Mouse (Mus musculus) urinary bladder, adult 18-20 months (tissue): ENCODE results near the gene Arl16.
"Not testable (repeated sequence)": the region's sequence is repeated elsewhere in the genome, so short reads cannot be mapped to it uniquely, and the experiment has no call there.

Source experiments
- DNase-seq, 2 experiments: peaks; one replicate each; pipeline ENCODE4 v3.0.0; 2022; ENCODE audit warnings: low spot score in 2 of 2, mixed read lengths in 2 of 2

The Arl16 gene

DNA sequence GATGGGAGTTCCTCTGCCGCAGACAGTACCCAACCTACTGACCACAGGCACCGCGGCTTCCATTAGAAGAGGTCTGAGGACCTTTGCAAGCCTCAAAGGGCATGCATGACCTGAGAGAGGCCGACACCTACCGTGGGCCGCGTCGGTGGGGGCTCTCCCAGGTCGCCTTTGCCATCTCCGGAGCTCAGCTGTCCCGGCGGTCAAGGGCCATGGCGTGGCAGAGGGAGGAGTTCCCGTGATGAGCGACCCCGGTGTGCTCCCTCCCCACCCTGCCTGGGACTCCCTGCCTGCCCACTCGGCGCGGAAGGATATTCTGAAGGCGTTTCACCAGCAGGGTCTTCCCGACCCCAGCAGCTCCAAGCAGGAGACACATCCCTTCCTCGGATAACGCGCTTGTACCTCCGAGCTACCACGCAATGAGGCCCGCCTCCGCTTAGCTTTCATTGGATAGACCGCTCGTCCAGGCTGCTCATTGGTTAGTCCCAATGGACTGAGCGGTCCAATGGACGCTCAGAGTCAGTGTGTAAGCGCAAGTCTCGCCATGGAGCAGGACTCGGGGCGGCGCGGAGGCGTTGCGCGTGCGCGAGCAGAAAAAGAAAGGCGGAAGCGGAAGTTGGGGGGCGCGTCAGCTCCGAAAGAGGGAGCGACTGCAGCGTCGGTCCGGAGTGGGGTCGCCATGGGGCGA is at the start of gene Arl16:
Gene Arl16 (minus strand): TSS at position 557 of the 685 bp plus-strand sequence.
- peak; percentile 82 to 92 for DNase-seq

DNA sequence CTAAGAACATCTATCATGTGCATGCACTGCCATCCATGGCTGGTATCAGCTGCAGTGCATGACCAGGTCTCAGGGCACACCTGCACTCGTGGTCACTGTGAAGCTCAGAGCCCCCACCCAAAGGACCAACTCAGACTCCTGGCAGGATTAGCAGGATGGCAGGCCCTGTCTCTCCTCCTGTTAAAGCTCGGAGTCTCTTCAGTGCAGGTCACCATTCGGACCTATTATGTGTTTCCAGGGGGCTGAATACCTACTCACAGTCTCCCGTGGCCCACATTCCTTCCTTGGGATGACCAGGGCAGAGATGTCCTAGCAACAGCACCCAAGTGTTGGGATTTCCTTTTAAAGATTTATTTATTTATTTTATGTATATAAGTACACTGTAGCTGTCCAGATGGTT is 49.7 kb upstream of the Arl16 start:
- DNase-seq: no peak

DNA sequence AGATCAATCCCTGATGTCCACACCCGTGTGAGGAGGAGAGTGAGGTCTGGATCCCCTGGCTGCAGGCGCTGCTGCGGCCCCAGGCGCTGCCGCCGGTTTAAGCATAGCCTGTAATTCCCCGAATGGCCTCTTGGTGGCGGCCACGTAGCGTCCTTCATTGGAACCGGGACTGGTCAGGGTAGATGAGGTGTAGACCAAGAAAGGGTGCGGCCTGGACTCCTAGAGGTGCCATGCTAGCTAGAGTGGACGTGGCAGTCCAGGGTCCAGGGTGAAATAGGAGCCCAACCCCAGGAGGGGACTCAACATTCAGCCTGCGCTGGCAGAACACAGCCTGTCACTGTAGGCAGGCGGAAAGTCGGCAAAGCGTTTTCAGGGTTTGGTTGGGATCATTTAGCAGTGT is 48.2 kb upstream of the Arl16 start:
- DNase-seq: peak; percentile 82 to 92

DNA sequence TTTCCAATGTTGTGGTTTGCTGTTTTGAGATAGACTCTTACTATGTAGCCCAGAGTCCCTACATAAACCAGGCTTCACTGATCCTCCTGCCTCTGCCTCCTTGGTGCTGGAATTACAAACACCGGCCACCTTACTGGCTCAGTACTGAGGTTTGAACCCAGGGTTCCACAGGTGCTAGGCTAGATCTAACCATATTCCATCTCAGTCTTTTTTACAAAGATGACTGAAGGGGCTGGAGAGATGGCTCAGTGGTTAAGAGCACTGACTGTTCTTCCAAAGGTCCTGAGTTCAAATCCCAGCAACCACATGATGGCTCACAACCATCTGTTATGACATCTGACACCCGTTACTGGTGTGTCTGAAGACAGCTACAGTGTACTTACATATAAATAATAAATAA is 46.9 kb upstream of the Arl16 start:
- DNase-seq: not testable (repeated sequence)

DNA sequence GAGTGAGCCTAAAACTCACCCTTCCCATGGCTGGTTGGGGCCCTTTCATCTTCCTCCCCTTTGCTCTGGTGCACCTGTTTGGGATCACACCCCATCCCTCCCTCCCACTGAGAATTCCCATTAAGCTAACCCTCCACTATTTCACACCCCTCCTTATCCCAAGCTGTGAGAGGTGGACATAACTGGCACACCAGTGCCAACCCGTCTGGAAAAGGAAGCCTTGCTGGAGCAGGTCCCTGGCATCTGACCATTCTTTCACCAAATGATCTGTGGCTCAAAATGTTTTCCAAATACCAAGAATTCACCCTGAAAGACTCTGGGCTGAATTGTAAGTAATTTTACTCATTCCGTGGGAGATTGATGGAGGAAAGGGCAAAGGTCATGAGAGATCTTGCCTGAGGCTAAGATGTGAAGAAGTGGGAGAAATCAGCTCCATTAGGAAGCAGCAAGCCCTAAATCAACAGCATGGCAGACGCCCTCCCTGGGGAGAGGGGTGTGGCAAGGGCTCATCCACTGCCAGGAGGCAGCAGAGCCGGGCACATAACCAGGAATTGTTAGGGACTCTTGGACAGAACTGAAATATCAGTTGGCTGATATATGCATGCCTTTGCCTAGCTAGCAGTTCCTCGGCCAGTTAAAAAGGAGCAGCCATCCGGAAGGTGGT is 45.5 kb upstream of the Arl16 start:
- no peak for DNase-seq

DNA sequence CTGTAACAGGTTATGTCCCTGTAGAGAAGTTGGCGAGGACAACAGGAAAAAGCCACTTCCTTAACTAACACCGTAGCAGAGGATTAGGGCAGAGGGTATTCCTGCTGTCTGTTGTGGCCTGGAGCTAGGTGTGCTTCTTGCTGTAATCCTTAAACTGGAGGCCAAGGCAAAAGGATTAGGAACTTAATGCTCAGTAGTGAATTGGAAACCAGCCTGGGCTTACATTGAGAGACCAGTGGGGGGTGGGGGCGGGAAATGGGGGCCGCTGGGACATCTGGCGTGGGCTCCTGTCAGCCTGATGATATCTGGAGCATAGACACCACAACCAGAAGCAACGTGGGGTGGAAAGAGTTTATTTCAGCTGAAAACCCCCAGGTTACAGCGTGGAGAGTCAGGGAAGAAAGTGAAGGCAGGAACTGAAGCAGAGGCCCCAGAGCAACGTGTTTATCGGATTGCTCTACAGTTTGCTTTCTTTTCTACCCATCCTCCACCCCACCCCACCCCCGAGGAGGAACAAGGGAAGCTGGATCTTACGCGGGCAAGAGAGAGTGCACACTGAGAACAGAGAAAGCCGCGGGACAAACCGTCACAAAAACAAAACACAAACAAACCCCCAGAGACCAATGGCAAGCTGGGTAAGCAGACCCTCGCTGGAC is 43.1 kb upstream of the Arl16 start:
- no peak for DNase-seq

DNA sequence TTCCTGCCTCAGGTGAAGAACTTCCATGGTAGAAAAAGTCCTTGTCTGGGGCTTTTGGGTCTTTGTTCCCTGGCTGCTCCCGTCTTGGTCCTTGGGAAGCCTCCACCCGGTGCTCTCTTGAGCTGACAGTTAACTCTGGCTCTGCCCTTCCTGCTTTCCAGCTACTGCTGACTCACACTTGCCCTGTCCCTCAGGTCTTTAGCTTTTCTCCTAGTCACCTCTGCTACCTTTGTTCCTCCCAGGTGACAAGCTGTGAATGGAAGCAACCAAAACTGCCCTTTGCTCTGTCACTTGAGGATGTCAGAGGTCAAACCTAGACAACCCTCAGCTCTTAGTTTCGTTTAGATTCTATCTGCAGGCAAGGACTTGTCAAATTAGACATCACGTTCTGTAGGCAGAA is 42.5 kb upstream of the Arl16 start:
- no peak for DNase-seq

DNA sequence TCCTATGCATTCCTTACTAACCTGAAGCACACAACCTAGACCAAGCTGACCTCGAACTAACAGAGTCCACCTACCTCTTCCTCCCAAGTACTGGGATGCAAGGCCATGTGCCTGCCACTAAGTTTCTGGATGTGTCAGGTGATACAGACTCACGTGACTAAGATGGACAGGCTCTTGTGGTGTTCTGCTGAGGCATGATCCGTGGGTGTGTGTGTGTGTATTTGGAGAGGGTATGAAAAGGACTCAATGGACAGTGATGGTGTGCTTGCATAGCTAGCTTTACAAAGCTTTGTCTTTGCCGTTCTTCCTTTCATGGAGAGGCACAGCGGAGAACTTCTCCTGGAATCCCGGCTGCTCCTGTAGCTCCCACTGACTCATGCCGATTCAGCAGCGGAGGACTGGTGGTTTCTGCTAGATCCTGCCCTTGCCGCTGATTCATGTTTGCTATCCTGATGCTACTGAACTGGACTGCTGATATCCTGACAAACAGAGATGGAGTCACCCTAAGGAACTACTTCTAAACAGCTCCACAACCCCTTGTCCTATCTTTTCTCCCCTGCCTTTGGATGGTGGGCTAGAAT is 41.0 kb upstream of the Arl16 start:
- DNase-seq: no peak

DNA sequence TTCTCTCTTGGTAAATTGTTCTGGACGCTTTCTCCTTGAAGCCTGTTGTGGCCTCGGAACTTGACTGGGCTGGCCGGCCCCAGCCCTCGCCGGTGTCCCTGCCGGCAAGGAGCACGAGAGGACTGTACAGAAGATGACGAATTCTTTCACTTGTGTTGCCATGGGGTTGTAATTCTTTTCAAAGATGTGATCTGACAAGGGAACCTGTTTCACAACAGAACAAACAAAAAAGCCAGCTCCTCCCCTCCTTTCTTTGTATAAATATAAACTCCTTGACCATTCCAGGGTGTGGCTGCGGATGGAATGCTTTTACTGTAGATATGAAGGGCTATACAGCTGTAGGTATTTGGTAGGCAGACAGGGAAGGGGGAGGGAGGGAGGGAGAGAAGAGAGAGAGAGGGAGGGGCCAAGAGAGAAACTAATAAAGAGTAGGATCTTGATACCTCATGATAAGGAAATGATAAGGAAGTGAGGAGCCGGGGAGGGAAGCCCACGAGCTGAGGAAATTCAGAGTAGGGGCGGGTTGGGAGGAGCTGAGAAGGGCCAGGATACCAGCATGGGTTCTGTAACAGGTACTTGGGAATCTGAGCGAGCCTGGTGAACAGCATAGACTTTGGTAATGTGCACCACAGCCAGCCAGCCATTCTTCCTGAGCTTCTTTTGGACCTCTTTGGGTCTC is 40.3 kb upstream of the Arl16 start:
- no peak for DNase-seq

DNA sequence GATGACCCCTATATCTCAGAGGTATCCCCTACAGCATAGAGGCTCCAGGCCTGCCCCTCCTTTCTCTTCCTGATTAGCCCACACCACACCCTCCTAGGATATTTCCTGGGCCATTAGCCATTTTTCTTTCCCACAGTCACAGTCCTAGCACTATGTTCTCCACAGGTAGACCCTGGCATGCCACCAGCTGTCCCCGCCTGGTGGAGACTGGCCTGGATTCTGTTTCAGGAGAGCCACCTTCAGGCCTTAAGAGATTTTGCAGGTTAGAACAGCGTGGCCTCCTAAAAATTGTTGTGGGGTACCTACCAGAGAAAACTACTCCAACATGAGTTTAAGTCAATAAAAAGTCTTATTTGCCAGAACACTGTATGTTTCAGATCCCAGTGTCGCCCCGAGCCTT is 39.5 kb upstream of the Arl16 start:
- DNase-seq: no peak

DNA sequence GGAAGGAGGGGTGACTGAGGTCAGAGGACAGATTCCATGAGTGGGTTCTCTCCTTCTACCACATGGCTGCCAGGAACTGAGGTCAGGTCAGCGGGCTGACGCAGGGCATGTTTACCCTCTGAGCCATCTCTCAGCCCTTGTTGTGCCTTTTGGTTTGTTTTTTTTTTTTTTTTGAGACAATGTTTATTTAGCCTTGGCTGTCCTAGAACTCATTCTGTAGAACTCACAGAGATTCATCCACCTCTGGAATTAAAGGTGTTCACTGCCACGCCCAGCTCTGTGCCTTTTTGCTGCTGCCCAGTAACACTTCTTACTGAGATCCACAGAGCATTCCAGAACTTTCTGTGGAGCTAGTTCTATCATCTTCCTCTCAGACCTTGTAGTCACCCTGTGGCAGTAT is 38.3 kb upstream of the Arl16 start:
- no peak for DNase-seq

DNA sequence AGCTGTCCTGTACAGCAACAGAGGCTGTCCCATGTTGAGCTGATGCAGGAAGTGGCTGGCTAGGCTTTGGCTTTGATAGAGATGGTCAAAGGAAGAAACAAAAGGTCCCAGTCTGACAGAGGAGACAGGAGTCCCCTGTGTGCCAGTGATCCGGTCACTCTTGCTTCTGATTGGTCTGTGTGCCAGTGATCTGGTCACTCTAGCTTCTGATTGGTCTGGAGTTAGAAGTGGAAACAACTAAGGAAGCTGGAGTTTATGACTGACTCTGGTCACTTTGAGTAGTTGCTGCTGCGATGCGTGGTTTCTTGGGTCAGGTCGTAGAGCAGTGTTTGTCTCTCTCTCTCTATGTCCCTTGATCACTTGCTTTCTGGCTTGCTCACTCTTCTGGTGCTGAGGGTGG is 34.3 kb upstream of the Arl16 start:
- no peak for DNase-seq

DNA sequence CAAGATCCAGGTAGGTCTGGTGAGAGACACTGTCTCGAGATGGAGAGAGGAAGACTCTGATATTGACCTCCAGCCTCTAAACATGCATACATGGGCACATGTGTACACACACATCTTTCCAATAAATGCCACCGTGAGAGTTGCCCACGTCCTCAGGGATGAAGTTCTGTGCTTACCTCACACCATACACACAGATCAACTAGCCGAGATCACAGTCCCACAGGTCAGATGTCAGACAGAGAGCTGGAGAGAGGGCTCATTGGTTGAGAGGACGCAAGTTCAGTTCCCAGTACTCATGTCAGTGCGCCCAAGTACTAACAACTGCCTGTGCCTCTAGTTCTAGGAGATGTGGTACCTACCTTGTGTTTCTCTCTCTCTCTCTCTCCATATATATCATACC is 33.6 kb upstream of the Arl16 start:
- DNase-seq: no peak

DNA sequence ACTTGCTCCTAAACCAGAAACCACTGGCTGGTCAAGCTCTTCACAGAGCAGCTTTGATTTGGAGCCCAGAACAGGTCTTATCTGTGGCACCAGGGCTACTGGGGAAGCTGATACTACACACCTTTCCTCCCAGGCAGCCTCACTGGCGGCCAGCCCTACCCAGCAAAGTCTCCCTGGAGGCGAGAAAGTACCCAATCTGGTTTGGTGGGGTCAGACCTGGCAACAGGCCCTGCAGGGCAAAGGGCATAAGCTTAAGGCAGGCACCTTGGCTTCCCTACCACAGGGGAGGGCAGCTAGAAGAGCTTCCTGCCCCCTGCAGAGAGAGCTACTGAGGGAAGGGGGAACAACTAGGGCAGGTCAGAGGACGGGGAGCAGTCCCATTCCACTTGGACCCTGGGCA is 33.0 kb upstream of the Arl16 start:
- DNase-seq: peak; percentile 82 to 90

DNA sequence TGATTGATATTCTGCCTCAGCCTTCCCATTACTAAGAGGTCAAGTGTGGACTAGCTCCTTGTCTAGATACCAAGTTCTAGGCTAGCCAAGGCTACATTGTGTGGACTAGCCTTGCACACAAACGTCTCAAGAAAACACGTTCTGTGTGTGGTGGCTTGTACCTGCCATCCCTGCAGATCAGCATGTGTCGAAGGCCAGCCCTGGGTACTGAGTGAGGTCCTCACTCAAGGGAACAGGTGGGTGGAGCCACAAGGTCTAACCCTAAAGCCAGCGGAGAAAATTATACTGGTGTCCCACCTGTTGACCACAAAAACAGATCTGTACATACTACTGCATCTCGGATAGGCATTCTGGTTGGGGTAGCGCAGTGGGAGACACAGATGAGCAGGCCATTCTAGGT is 32.5 kb upstream of the Arl16 start:
- no peak for DNase-seq

DNA sequence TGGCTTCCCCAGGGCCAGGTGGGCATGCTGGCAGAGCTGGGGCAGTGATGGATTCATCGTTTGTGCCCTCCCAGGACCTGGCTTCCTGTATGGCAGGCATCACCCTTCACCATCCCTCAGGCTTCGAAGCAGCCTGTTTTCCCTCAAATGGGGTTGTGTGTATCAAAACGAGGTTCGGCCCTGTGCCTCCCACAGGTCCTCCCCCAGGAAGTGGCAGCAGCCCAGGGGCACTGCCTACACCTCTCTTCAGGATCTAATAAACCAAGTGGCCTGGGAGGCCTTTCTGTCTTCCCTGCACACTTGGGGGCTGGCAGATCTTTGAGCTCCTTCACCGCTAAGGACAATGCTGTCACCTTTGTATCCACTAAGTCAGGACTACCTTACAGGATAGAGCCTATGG is 31.5 kb upstream of the Arl16 start:
- no peak for DNase-seq

DNA sequence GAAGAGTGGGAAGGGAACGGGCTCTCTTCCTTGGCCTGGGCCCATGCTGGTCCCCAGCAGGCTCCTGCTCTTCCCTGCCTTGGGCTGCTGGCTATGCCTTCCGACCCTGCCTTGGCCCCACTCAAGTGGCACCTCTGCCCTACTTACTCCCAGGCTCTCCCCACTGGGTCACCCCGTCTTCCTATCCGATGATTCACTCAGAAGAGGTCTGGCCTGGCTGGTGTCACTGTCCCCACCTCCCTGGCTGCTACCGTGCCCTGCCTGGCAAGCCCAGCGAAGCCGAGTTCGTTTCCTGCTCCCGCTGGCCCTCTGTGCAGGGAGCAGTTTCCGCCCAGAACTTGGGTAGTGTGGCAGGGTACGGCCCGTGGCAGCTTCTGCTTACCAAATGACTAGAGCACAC is 30.8 kb upstream of the Arl16 start:
- no peak for DNase-seq

DNA sequence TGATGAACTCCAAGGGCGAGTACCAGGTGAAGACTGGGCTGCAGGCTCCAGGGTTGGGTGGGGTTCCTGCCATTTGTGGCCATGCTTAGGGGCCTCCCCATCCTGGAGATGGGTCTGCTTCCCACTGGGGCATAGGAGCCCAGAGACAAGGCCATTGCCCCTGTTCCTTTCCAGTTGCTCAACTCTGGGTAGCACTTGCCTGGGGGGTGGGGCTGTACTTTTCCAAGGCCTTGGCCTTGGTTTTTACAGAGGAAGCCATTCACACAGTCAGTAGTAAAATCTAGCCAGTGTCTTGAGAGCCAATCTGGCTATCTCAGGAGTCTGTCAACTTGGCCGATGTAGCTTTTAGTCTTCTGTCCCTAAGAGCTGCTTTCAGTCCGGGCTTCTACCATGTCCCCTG is 30.0 kb upstream of the Arl16 start:
- DNase-seq: no peak

DNA sequence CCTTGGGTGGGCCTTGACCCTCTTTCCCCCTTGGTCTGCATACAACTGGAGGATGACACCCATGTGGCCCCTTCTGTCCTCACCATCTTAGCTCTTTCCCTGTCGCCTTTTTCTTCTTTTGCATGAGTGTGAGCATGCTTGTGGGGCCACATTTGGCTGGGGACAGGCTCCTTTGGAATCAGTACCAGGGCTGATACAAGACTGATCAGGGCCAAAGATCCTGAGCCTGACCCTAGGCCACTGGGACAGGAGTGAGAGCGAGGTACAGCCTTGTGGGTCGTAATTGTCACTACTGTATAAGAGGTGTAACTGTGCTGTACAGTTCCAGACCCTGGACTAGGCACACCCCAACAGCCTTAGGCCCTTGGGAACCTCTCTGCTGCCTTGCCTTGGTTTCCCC is 26.5 kb upstream of the Arl16 start:
- no peak for DNase-seq

DNA sequence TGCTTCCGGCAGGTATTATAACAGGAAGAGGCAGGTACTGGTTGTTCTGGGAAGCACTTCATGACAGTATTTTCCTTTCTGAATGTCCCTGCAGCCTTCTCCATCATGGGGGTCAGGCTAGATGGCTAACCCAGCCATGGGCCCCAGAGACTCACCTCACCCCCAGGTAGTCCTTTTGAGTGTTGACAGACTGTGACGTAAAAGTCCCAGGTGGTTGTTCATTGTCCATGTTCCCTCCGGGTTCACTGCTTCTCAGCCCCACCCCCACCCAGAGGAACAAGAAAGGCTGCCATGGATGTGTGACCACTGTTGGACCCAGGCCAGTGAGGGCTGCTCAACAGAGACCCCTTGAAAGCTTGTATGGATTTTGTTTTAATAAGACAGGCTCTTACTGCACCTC is 25.9 kb upstream of the Arl16 start:
- no peak for DNase-seq

DNA sequence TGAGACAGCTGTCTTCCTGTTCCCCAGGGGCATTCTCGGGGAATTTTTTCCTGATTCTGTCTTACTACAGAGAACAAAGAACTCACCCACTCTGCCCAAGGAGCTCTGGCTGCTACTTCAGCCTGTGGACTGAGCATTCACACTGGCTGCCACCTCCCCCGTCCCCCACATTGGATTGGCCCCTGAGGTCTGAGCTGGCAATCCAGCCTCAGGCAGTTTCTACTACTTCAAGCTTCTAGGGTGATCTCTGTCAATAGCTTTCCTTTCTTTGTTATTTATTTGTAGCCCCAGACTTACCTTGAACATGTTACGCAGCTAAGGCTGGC is 25.4 kb upstream of the Arl16 start:
- DNase-seq: no peak

DNA sequence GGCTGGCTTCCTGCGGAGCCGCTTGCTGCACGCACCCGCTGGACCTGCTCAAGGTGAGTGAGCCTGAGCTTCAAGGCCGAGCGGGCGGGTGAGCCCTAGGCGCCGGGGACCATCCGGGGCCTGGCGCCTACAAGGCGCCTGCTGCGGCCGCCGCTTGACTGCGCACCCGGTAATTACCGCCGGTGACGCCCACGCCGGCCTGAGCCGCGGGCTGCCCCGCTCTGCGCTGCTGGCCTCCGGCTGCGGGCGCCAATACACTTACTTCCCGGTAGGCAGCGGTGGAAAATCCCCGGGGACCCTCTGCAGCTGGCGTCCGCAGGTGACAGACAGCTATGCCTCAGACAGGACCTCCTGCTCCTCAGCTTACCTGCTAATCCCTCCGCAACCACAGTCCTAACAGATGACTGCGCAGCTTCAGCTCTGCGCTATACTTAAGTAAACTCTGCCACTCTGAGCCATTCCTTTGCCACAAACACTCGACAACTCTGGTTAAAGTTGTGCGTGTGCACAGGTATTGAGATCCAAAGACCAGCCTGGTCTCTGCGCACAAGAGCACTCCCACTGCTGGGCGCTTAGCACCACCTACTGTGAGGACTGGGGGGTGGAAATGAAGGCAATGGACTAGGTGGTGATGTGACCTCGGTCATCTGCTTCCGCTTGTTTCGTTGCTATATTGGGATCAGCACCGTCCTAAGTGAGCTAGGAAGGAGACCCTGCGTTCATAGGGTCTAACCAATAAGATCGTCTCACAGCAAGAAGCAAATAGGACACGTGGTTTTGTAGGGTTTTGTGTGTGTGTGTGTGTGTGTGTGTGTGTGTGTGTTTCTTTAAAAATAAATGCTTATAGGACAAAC is 24.8 kb upstream of the Arl16 start:
- no peak for DNase-seq
